Mouse (Mus musculus) ES-Bruce4 (cell line): ENCODE results near the gene Tmed10. TPM values are rescaled to one million over a fixed set of nuclear protein-coding genes. Genes with fewer than 3 reads are reported as not detected.

Experiments
- H3K27ac ChIP-seq: 2 replicates; pipeline ENCODE4 v1.5.1; 2012; ENCODE audit warnings: low read length, inconsistent platforms; ENCODE audit not compliant: insufficient read depth
- H3K27me3 ChIP-seq: 2 replicates; pipeline ENCODE4 v1.6.1; 2012; ENCODE audit warnings: mild to moderate bottlenecking, low read length, inconsistent platforms; ENCODE audit not compliant: control insufficient read depth, poor library complexity, insufficient read depth, severe bottlenecking
- H3K36me3 ChIP-seq: 2 replicates; pipeline ENCODE4 v1.6.1; 2012; ENCODE audit warnings: inconsistent platforms, mild to moderate bottlenecking, low read length, moderate library complexity; ENCODE audit not compliant: control insufficient read depth, poor library complexity, insufficient read depth, severe bottlenecking
- H3K4me1 ChIP-seq: one replicate; pipeline ENCODE4 v1.8.1; 2011; ENCODE audit warnings: low read length; ENCODE audit not compliant: control insufficient read depth, insufficient read depth
- H3K4me3 ChIP-seq: 2 replicates; pipeline ENCODE4 v1.5.1; 2011; ENCODE audit warnings: low read depth, mild to moderate bottlenecking, low read length
- H3K9ac ChIP-seq: 2 replicates; pipeline ENCODE4 v1.6.1; 2012; ENCODE audit warnings: low read depth, mild to moderate bottlenecking, inconsistent platforms; ENCODE audit not compliant: poor library complexity, severe bottlenecking
- H3K9me3 ChIP-seq: replicated peaks from 2 replicates; pipeline ENCODE4 v1.6.1; 2012; ENCODE audit warnings: mild to moderate bottlenecking, low read length, inconsistent platforms; ENCODE audit not compliant: control insufficient read depth, poor library complexity, insufficient read depth, severe bottlenecking
- CTCF ChIP-seq: IDR thresholded peaks from one replicate; pipeline ENCODE4 v1.8.1; 2011; ENCODE audit warnings: low read depth, low read length
- EP300 ChIP-seq: IDR thresholded peaks from 2 replicates; pipeline ENCODE4 v1.6.1; 2011; ENCODE audit warnings: low read depth, low read length; ENCODE audit not compliant: insufficient read depth
- POLR2A ChIP-seq: IDR thresholded peaks from one replicate; pipeline ENCODE4 v1.8.1; 2011; ENCODE audit warnings: low read length; ENCODE audit not compliant: insufficient read depth
- polyA plus RNA-seq: library from polyadenylated mRNA; stranded (reverse); fragments of >200 nt; gene quantifications from 2 replicates; pipeline ENCODE4 v1.2.4, GENCODE M21; 2011; ENCODE audit warnings: low read depth; ENCODE audit not compliant: missing spikeins, insufficient read depth, insufficient read length

Gene Tmed10
- polyA plus RNA-seq, 1 experiment, result 174 TPM

GRCm38 (mm10) chr12:85330153-85330552 lies 44.5 kb downstream of the Tmed10 start:
- H3K4me1 ChIP-seq, result no peaks in the 10 kb centered on the region
- H3K27ac ChIP-seq, result no peak overlapping the region
- H3K9ac ChIP-seq, result no peak overlapping the region
- H3K36me3 ChIP-seq, result peaks cover 14% of the 10 kb centered on the region
- TF ChIP-seq EP300, result no peak
- no peak for TF ChIP-seq POLR2A
- no peak for TF ChIP-seq CTCF
- no peak overlapping the region for H3K4me3 ChIP-seq
- H3K27me3 ChIP-seq, result no peaks in the 10 kb centered on the region
- H3K9me3 ChIP-seq, result no peaks in the 10 kb centered on the region

- Histone ChIP-seq H3K36me3 (peaks cover 10% of the 10 kb centered on the region), H3K27me3 (no peaks in the 10 kb centered on the region)
- TF ChIP-seq EP300 (no peak), POLR2A (no peak), CTCF (no peak)
These were observed 66.0 kb downstream of the Tmed10 start for GRCm38 (mm10) chr12:85308651-85309050.

DNA sequence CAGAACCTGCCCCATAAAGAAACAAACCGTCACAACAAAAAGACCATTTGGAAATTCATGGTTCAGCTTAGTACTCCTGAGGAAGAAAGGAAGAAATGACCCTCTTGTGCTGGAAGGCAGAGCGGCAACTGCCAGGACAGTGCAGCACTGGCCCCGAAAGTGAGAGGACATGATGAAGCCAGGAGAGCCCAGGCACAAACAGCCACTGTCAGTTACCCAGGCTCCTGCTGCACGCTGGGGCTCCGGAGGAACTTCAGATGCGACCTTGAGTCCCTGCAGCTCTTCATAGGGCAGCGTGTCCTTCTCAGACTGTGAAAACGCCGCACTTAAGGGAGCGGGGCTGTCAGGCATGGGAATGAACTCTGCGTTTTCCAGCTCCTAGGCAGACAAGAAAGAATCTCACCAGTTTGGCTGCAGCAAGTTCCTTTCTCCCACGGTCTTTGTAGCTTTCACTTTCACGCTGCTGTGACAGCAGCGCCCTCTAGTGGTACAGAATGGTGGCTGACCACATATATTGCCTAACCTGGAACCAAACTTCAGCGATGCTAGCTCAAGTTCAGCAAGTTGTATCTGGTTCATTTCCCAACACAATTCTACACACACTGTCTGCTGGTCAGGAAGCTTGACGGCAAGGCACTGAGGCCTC lies 69.3 kb downstream of the Tmed10 start:
- Histone ChIP-seq H3K4me3 (no peak overlapping the region), H3K27me3 (no peaks in the 10 kb centered on the region), H3K4me1 (no peaks in the 10 kb centered on the region), H3K9me3 (no peaks in the 10 kb centered on the region), H3K27ac (no peak overlapping the region), H3K36me3 (peaks cover 7% of the 10 kb centered on the region), H3K9ac (no peak overlapping the region)
- TF ChIP-seq CTCF, result peak; percentile 96
- no peak for TF ChIP-seq EP300
- TF ChIP-seq POLR2A, result no peak

More at GRCm38 (mm10) chr12:85308651-85309050, 66.0 kb downstream of the Tmed10 start:
- Histone ChIP-seq H3K9me3 (no peaks in the 10 kb centered on the region), H3K4me1 (no peaks in the 10 kb centered on the region), H3K27ac (no peak overlapping the region), H3K9ac (no peak overlapping the region), H3K4me3 (no peak overlapping the region)

GRCm38 (mm10) chr12:85304725-85305124 lies 69.9 kb downstream of the Tmed10 start:
- Histone ChIP-seq H3K27me3 (no peaks in the 10 kb centered on the region), H3K9ac (no peak overlapping the region), H3K4me3 (no peak overlapping the region), H3K4me1 (no peaks in the 10 kb centered on the region), H3K27ac (no peak overlapping the region), H3K9me3 (no peaks in the 10 kb centered on the region), H3K36me3 (peaks cover 6% of the 10 kb centered on the region)
- no peak for TF ChIP-seq CTCF
- no peak for TF ChIP-seq POLR2A
- no peak for TF ChIP-seq EP300

- Histone ChIP-seq H3K27ac (no peak overlapping the region), H3K27me3 (no peaks in the 10 kb centered on the region), H3K4me1 (no peaks in the 10 kb centered on the region), H3K9ac (no peak overlapping the region), H3K36me3 (peaks cover 6% of the 10 kb centered on the region), H3K4me3 (no peak overlapping the region), H3K9me3 (no peaks in the 10 kb centered on the region)
- TF ChIP-seq EP300 (no peak), CTCF (no peak), POLR2A (no peak)
These were observed 71.4 kb downstream of the Tmed10 start for GRCm38 (mm10) chr12:85303256-85303655.

GRCm38 (mm10) chr12:85298835-85299180 lies 75.8 kb downstream of the Tmed10 start:
- TF ChIP-seq EP300 (no peak), CTCF (no peak), POLR2A (no peak)
- Histone ChIP-seq H3K4me3 (no peak overlapping the region), H3K27me3 (no peaks in the 10 kb centered on the region), H3K27ac (no peak overlapping the region), H3K36me3 (peaks cover 3% of the 10 kb centered on the region; the same call in 1 of the 2 replicates), H3K9me3 (peaks cover 4% of the 10 kb centered on the region; the same call in 1 of the 2 replicates), H3K4me1 (no peaks in the 10 kb centered on the region), H3K9ac (no peak overlapping the region)
